Mouse (Mus musculus) cerebellum, adult 2 months (tissue): ENCODE results near the gene Cbx1.

Source experiments
- CTCF ChIP-seq: fragments of 200-500 bp; IDR thresholded peaks from 2 replicates; pipeline ENCODE4 v1.5.1; 2011; ENCODE audit warnings: low read depth, mild to moderate bottlenecking, control low read depth, low read length, moderate library complexity, borderline replicate concordance; ENCODE audit not compliant: insufficient read depth
- POLR2A ChIP-seq: fragments of 200-500 bp; IDR thresholded peaks from 2 replicates; pipeline ENCODE4 v1.6.1; 2011; ENCODE audit warnings: low read length, control low read depth, borderline replicate concordance; ENCODE audit not compliant: insufficient read depth

DNA sequence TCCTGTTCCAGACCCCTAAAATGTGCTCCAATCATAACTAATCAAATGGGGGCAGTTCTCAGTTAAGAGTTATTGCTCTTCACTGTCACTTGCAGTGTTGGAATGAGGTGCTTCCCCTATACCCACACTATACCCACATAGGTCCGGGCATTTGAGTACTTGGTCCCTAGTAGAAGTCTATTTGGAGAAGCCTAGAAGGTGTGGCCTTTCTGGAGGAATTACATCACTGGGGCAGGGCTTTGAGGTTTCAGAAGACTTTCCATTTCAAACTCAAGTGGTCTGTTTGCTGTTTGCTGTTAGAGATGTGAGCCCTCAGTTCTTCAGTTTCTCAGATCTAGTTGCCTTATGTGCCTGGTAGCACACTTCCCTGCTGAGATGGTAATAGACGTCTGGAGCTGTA lies 44.0 kb downstream of the Cbx1 start:
- TF ChIP-seq CTCF (no peak), POLR2A (no peak)
